Mouse (Mus musculus) embryonic fibroblast, embryonic 13.5 days (primary cell): ENCODE results near the gene Mllt3.

Experiments
- CTCF ChIP-seq: IDR thresholded peaks from 2 replicates; pipeline ENCODE4 v1.5.1; 2011; ENCODE audit warnings: mild to moderate bottlenecking, control low read depth, low read length, moderate library complexity, borderline replicate concordance; ENCODE audit not compliant: insufficient read depth
- POLR2A ChIP-seq: IDR thresholded peaks from 2 replicates; pipeline ENCODE4 v1.6.1; 2011; ENCODE audit warnings: low read depth, mild to moderate bottlenecking, control low read depth, low read length, moderate library complexity

DNA sequence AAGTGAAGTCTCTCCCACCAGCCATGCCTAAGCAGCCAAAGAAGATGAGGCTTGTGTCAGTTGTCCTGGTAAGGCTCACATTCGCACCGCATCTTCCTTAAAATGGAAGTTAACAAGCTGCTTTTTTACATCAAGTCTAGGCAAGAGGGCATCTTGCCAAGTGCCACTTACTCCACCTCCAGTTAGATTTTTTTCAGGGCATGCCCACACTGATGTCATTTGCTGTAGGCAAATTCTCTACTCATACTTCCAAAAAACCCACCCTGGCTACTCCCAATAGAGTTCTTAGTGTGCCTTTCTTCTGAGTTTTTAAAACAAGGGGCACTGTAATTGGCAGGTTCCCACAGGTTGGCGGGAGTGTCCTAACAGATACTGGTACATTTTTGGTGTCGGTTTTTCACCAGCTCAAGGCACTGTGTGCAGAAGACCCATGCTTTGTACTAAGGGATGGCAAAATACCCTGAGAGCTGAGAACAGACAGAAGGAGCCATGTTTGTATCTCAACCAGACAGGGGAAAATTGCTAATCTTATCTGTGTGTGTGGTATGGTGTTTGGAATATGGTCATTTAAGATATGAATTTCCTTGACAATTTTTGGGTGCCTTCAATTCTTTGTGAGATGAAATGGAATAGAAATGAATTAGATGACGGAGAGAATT is 282.2 kb downstream of the Mllt3 start:
- TF ChIP-seq CTCF: no peak
- no peak for TF ChIP-seq POLR2A
